Mouse (Mus musculus) urinary bladder, adult 18-20 months (tissue): ENCODE measurements at regions not wholly inside any gene's neighbourhood (a gene's known extent, or its start where the extent isn't known, plus 50 kb on each side); places are given as distances from the start of the nearest gene placed in this dataset.

Experiments
- DNase-seq, 2 experiments: peaks; one replicate each; pipeline ENCODE4 v3.0.0; 2022; ENCODE audit warnings: low spot score in 2 of 2, mixed read lengths in 2 of 2

GRCm38 (mm10) chr3:148559752-148560460 lies 430.4 kb downstream of the Adgrl2 start:
- no peak for DNase-seq

- no peak for DNase-seq
Observed at GRCm38 (mm10) chr3:148558592-148559157, 431.7 kb downstream of the Adgrl2 start.

DNA sequence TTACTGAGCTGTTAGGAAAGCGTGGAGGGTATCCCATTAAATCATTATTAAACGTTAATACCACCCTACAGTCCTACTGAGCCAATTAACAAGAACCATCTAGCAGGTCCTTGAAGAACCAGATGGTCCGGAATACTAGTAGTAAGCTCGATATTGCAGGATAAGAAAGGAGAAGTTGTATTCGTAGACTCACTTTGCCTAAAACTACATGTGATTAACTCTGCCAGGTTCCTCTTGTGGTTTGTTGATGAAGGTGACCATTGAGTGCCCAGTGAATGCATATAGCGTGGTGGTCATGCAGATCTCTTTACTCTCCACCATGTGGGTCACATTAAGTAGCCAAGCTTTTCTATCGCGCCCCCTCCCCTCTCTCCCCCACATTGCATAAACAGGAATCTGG lies 435.0 kb downstream of the Adgrl2 start:
- no peak for DNase-seq

GRCm38 (mm10) chr3:148550716-148551115 lies 439.6 kb downstream of the Adgrl2 start:
- DNase-seq: no peak

DNA sequence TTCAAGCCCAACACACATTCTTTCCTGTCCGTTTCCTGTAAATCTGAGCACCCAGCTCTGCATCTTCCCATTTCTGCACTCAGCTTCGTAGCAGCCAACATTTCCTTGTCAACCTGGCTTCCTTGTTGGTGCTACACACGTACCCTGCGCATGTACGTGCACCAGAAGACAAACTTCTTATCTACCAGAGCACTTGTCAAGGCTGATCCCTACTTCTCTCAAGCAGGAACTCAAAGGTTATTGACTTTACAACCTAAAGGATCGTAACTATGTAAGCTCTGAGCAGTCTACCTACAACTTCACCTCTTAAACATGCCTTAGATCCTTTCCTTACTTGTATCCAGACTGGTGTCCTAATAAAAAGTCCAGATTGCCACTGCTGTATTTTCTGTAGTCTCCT lies 445.4 kb downstream of the Adgrl2 start:
- no peak for DNase-seq

- no peak for DNase-seq
Observed at GRCm38 (mm10) chr3:148542217-148542616, 448.1 kb downstream of the Adgrl2 start.

- no peak for DNase-seq
Observed at GRCm38 (mm10) chr3:148537669-148538271, 452.6 kb downstream of the Adgrl2 start.

DNA sequence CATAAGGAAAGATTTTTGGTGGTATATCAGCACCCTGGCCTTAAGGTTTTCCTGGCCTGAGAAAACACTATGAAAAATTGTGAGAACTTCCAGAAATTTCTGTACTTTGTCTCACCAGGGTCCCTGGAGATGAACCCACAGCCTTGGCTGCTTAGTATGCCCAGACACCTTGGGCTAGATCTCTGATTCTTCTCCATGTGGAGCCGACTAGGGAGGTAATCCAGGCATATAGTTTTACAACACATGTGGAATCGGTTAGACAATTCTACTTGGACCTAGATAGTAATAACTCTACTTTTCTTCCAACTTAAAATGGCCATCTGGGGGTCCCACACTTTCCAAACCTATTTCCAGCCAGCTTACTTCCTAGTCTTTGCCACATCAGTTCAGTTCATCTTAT lies 460.5 kb downstream of the Adgrl2 start:
- DNase-seq: no peak

DNA sequence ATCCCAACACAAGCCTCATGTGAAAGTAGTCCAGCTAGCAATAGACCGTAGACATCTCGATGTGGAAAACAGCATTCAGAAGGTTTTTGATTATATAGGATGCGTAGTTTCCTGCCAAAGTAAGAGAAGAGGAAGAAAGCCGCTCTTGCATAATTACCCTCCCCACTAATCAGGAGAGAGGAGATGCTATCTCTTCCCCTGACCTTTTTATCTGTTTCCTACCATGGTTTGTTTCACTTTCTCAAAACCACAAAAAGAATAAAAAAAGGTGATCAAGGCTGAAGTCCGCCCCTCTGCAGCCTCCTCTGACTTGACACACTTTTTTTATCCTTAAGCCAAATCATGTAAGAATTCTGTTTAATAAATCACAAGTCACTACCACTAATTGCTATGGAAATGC lies 480.0 kb downstream of the Adgrl2 start:
- DNase-seq: no peak

DNA sequence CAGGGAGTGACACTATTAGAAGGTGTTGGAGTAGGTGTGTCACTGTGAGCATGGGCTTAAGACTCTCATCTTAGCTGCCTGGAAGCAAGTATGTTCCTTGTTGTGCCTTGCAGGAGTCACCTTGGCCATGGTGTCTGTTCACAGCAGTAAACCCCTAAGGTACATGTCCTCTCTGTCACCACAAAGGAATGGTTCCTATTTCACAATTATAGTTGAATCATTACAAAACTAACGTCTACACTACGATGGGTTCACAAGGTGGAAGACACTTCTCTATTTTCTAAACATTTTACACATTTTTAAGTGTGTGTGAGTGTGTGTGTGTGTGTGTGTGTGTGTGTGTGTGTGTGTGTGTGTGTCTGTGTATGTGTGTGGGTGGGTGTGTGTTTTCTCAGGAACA lies 485.4 kb downstream of the Adgrl2 start:
- no peak for DNase-seq

DNA sequence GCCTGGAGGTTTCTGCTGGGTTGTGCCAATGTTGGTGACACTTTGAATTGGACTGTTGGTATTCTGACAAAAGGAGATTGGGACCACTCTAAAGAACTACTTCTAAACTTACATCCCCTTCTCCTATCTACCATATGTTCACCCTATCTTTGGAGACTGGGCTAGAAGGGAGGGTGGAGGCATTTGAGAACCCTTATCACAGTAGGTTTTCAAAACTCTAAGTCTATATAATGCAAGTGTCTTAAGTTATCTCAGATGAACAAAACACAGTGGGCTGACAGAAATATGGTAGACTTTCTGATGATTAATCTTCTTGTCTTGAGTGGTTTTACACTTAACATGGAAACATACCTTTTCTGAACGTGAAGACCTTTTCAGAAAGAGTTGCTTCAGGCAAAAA lies 486.9 kb downstream of the Adgrl2 start:
- DNase-seq: no peak

GRCm38 (mm10) chr3:148501801-148502200 lies 488.6 kb downstream of the Adgrl2 start:
- no peak for DNase-seq

DNA sequence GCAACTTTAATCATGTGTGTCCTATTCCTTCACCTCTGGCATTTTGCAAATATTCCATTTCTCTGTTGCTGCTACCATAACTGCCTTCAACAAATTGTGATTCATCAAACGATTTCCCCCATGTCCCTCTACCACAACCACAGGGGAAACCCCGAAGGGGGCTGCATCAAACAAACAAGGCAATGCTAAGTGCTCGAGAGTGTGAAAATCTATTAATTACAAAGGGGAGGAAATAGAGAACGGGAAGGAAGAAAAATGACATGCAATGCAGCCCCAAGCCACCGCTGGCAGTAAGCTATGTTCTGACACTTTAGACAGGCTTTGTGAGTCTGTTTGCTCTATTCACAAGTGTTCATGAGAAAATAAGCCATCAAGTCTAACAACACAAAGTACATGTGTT lies 493.7 kb downstream of the Adgrl2 start:
- no peak for DNase-seq

DNA sequence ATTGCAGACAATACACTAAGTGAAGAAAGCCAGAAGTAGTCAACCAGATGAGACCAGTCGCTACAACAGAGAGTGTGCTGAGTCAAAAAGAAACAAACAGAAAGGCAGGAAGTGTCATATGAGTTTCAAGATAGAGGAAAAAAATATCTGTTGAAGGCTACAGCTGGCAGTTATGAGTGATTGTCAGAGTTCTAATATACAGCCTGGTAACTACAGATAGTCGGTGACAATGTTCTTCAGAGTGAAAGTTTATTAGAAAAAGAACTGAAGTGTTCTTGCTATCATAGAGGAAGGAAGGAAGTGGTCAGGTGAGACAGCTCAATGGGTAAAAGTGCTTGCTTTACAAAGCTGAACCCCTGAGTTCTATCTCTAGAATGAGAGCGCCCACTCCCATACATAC lies 499.1 kb downstream of the Adgrl2 start:
- no peak for DNase-seq

GRCm38 (mm10) chr3:148489201-148489600 lies 501.2 kb downstream of the Adgrl2 start:
- DNase-seq: no peak

GRCm38 (mm10) chr3:148487949-148488348 lies 502.4 kb downstream of the Adgrl2 start:
- no peak for DNase-seq

GRCm38 (mm10) chr3:148475862-148476261 lies 514.5 kb downstream of the Adgrl2 start:
- DNase-seq: no peak

GRCm38 (mm10) chr3:148472943-148473444 lies 517.4 kb downstream of the Adgrl2 start:
- DNase-seq: no peak

DNA sequence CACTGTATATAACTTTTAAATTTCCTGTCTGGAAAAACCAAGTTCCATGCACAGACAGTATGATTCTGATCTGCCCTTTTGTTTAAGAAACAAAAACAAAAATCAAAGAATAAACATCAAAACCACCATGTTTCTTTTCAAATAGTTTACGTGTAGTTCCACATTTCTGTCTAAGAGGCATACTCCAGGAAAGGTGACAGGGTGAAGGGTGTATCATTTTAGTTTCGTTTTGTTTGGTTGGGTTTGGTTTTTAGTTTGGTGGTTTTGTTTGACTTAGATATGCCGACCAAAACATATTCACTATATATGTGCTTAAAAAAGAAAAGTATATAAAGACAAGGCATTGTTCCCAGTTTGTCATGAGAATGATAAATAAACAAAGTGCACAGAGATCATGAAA lies 524.9 kb downstream of the Adgrl2 start:
- DNase-seq: no peak

DNA sequence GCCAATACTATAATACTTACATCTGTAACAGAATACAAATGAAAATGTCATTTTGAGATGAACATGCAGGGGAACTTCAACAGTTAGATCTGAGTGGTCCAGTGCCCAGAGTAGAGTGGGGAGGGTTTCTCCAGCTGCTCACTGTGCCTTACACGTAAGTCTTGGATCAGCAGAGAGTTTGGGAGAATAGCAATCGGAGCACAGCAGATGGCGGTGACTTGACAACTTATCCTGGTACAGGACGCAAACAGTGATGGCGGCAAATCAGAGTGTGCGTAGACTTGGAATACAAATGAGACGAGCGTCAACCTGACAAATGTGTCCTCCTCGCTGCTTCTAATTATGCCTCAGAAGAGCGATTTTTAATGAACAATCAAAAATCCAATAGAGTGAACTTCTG lies 527.6 kb downstream of the Adgrl2 start:
- DNase-seq: no peak

- no peak for DNase-seq
Observed at GRCm38 (mm10) chr3:148448888-148449287, 541.5 kb downstream of the Adgrl2 start.

DNA sequence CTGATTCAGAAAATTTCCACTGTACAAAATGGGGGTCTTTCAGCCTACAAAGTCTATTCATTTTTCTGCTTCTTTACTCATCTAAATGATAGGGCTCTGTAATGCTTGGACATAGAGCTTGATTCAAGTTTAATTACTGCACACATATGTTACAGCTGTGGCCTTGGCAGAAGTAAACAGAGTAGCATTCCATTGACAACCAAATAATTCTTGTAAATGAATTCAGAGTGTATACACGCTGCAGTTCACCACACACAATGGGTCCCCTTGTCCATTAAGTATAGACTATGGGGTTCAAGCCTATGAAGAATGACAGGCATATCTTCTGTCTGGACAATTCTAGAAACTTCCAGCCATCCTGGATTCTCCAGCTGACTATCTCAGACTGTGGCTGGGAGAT lies 541.9 kb downstream of the Adgrl2 start:
- DNase-seq: no peak

- DNase-seq: no peak
Observed at GRCm38 (mm10) chr3:148446845-148447244, 543.5 kb downstream of the Adgrl2 start.
